In genomic region chr7:68593344-68594016, GRCm38 (mm10) we compare ENCODE assay signal across 13 mouse cellular contexts.
DNase-seq lines count a peak whose midpoint lies in the region; ATAC-seq lines count a peak whose summit lies in the region.
"Had no signal": no experiment of that assay in that cellular context is flagged by ENCODE, and none has a peak within 500 bp of the region (broad histone marks: within the 10 kb centered on the region; RNA-seq: fewer than 3 reads in every experiment).

No protein-coding gene starts in this region.

- H3K9me3 ChIP-seq in limb, embryonic 13.5 days = no peaks in the 10 kb centered on the region
- no peaks in the 10 kb centered on the region for H3K9me3 ChIP-seq in limb, embryonic 10.5 days (replicated peaks)
- H3K9me3 ChIP-seq in hindbrain, embryonic 15.5 days = no peaks in the 10 kb centered on the region
- H3K9me3 ChIP-seq: heart, embryonic 13.5 days had no signal

- 41% methylated on average over 15 of the region's 15 CpGs for WGBS in limb, embryonic 13.5 days
- 55% methylated on average over 15 of the region's 15 CpGs for WGBS in limb, embryonic 10.5 days
- WGBS in hindbrain, embryonic 15.5 days = 33% methylated on average over 15 of the region's 15 CpGs

- no peak overlapping the region for H3K4me3 ChIP-seq in limb, embryonic 13.5 days
- no peak overlapping the region for H3K4me3 ChIP-seq in limb, embryonic 10.5 days
- H3K4me3 ChIP-seq in hindbrain, embryonic 15.5 days = no peak overlapping the region
- H3K4me3 ChIP-seq: heart, embryonic 13.5 days had no signal

- H3K4me1 ChIP-seq in limb, embryonic 13.5 days = no peaks in the 10 kb centered on the region
- H3K4me1 ChIP-seq in limb, embryonic 10.5 days = peaks cover 6% of the 10 kb centered on the region
- H3K4me1 ChIP-seq in hindbrain, embryonic 15.5 days (replicated peaks) = peaks cover 5% of the 10 kb centered on the region; the same call in 1 of the 2 replicates
- H3K4me1 ChIP-seq: heart, embryonic 13.5 days had no signal

- ATAC-seq in limb, embryonic 13.5 days (ENCODE audit: low FRiP score, low read depth) = no peak
- ATAC-seq in hindbrain, embryonic 15.5 days (ENCODE audit: low FRiP score, low read depth) = no peak
- ATAC-seq: lung, postnatal 0 days had no signal

- 0 out of 2 replicates have a peak overlapping the region, but pooled peaks have one; percentile 11 for H3K4me2 ChIP-seq in limb, embryonic 13.5 days (replicated peaks)
- peak overlapping the region; percentile 31 for H3K4me2 ChIP-seq in hindbrain, embryonic 15.5 days
- H3K4me2 ChIP-seq: heart, embryonic 13.5 days; liver, embryonic 11.5 days had no signal

- H3K27me3 ChIP-seq in limb, embryonic 13.5 days = peaks cover 3% of the 10 kb centered on the region; the same call in 1 of the 2 replicates
- no peaks in the 10 kb centered on the region for H3K27me3 ChIP-seq in limb, embryonic 10.5 days (ENCODE audit: low read depth, poor library complexity, severe bottlenecking)
- H3K27me3 ChIP-seq in hindbrain, embryonic 15.5 days = no peaks in the 10 kb centered on the region
- H3K27me3 ChIP-seq: heart, embryonic 13.5 days had no signal

- H3K36me3 ChIP-seq in limb, embryonic 13.5 days = no peaks in the 10 kb centered on the region
- H3K36me3 ChIP-seq in limb, embryonic 10.5 days = no peaks in the 10 kb centered on the region
- H3K36me3 ChIP-seq in hindbrain, embryonic 15.5 days = no peaks in the 10 kb centered on the region
- H3K36me3 ChIP-seq: heart, embryonic 13.5 days had no signal

- H3K9ac ChIP-seq in limb, embryonic 13.5 days = no peak overlapping the region
- H3K9ac ChIP-seq in hindbrain, embryonic 15.5 days = no peak overlapping the region
- H3K9ac ChIP-seq: heart, embryonic 13.5 days had no signal

- peak; percentile 21 for DNase-seq in embryo, embryonic 11 days
- DNase-seq in embryo, embryonic 10 days (ENCODE audit: low spot score) = no peak
- DNase-seq in limb, embryonic 10.5 days (ENCODE audit: low spot score) = no peak
- peak; percentile 67 for DNase-seq in retina, embryonic 14.5 days (ENCODE audit: low spot score)
- no peak for DNase-seq in right cerebral cortex, postnatal 10 days (ENCODE audit: low spot score in 2 of 2)
- DNase-seq in lung, postnatal 36 days = no peak
- DNase-seq: adrenal gland, postnatal 10 days; gastrocnemius, postnatal 14 days had no signal

- H3K27ac ChIP-seq in limb, embryonic 13.5 days = no peak overlapping the region
- H3K27ac ChIP-seq in limb, embryonic 10.5 days = no peak overlapping the region
- H3K27ac ChIP-seq in hindbrain, embryonic 15.5 days (replicated peaks) = no peak overlapping the region
- H3K27ac ChIP-seq: heart, embryonic 13.5 days had no signal

Comparison
In these comparisons a context has a peak if more than half of its experiments do, and no peak if none do; other contexts are left out.
1. DNase-seq: peak in embryo, embryonic 11 days (single experiment) and retina, embryonic 14.5 days (single experiment); none in embryo, embryonic 10 days (single experiment), limb, embryonic 10.5 days (single experiment), right cerebral cortex, postnatal 10 days (0 of 2) and lung, postnatal 36 days (single experiment).